Mouse (Mus musculus) liver, embryonic 14.5 days (tissue): ENCODE measurements at regions not wholly inside any gene's neighbourhood (a gene's known extent, or its start where the extent isn't known, plus 50 kb on each side); places are given as distances from the start of the nearest gene placed in this dataset.

ENCODE experiments used
- CTCF ChIP-seq: IDR thresholded peaks from 2 replicates; pipeline ENCODE4 v1.5.1; 2016; ENCODE audit warnings: antibody characterized with exemption, low read depth, control low read depth
- EP300 ChIP-seq: IDR thresholded peaks from 2 replicates; pipeline ENCODE4 v1.6.1; 2016; ENCODE audit warnings: antibody characterized with exemption, low read depth

DNA sequence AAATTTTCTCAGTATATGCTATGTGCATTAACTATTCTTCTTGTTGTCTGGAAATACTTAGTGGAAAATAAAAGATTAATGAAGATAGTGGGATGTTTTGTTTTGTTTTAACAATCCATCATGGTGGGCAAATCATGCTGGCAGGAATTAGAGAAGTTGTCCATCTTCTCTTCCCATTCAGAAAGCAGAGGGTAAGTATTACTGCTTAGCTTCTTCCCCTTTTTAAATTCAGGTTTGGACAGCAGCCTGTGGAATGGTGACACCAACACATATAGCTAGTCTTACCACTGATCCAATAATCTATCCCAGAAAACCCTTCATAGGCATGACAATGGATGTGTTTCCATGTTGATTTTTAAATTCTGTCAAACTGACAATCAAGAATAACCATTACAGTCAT, 467.9 kb upstream of the Mef2c start:
- no peak for TF ChIP-seq CTCF
- no peak for TF ChIP-seq EP300
